Mouse (Mus musculus): ENCODE data around the gene Asf1a.

DNA sequence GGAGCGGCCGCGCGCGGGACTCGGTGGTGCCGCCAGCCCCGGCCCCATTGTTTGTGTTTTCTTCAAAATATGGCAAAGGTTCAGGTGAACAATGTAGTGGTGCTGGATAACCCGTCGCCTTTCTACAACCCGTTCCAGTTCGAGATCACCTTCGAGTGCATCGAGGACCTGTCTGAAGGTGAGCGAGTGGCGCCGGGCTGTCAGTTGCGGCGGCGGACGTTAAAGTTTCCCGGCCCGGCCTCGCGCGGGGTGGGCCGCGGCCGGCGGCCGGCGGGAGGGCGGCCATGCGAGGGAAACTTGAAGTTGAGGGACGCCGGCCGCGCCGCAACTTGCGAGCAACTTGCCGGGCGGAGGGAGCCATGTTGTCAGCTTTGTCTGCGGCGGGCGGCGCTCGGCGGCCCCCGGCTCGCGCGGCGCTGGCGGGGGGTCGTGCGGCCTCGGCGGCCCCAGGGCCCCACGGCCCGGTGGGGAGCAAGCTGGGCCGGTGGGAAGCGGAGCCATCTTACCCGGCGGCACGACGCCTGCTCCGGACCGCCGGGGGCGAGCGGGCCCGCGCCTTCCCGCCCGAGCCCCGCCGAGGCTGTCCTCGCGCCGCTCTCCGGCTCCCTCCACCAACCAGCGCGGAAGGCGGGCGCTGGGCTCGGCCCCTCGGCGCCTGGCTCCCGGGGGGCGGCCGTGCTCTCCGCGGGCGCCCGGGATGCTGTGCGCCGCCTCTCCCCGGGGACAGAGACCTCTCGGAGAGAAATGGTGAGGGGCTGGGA lies 744 bp downstream of the Asf1a start:
- TF ChIP-seq CTCF (IDR thresholded peaks at IDR 0.05; ENCODE audit: control insufficient read depth, insufficient read depth, insufficient read length) (no peak), CEBPB (IDR thresholded peaks at IDR 0.05; ENCODE audit: low read depth) (no peak), USF1 (IDR thresholded peaks at IDR 0.05; ENCODE audit: low read depth) (no peak), MAX (IDR thresholded peaks at IDR 0.05) (no peak), MYOG (IDR thresholded peaks at IDR 0.05; ENCODE audit: control insufficient read depth, extremely low read depth, insufficient read length) (no peak), MYOD1 (IDR thresholded peaks at IDR 0.05; ENCODE audit: control insufficient read depth, insufficient read length, low read depth) (no peak), FOSL1 (IDR thresholded peaks at IDR 0.05; ENCODE audit: insufficient read depth, low read length, poor library complexity, severe bottlenecking) (no peak)
